Mouse (Mus musculus) neural tube, embryonic 14.5 days (tissue): Measurements from ENCODE around the gene Slc44a3. TPM values are rescaled to one million over a fixed set of nuclear protein-coding genes. Genes with fewer than 3 reads are reported as not detected.

ENCODE experiments used
- ATAC-seq: fragments of 200-750 bp; cut with Nextera tagmentation; 2 replicates; pipeline ENCODE4 v1.8.0; 2017; ENCODE audit warnings: low read depth, mild to moderate bottlenecking, moderate TSS enrichment, moderate library complexity
- H3K27ac ChIP-seq: fragments of 300-500 bp; sonication (generic); 2 replicates; pipeline ENCODE4 v1.5.1; 2014; ENCODE audit warnings: low read depth, mild to moderate bottlenecking, control low read depth, low read length, moderate library complexity, mixed read lengths
- H3K27me3 ChIP-seq: fragments of 300-500 bp; sonication (generic); 2 replicates; pipeline ENCODE4 v1.6.1; 2014; ENCODE audit warnings: low read length; ENCODE audit not compliant: control insufficient read depth, insufficient read depth
- H3K36me3 ChIP-seq: fragments of 300-500 bp; sonication (generic); 2 replicates; pipeline ENCODE4 v1.6.1; 2014; ENCODE audit warnings: low read length, mixed read lengths; ENCODE audit not compliant: control insufficient read depth, insufficient read depth
- H3K4me1 ChIP-seq: fragments of 300-500 bp; sonication (generic); 2 replicates; pipeline ENCODE4 v1.6.1; 2014; ENCODE audit warnings: low read length; ENCODE audit not compliant: control insufficient read depth, insufficient read depth
- H3K4me2 ChIP-seq: fragments of 300-500 bp; sonication (generic); 2 replicates; pipeline ENCODE4 v1.6.1; 2014; ENCODE audit warnings: mild to moderate bottlenecking, low read depth, low read length, control low read depth
- H3K4me3 ChIP-seq: fragments of 300-500 bp; sonication (generic); 2 replicates; pipeline ENCODE4 v1.5.1; 2014; ENCODE audit warnings: low read depth, low read length, control low read depth, mixed read lengths
- H3K9ac ChIP-seq: fragments of 300-500 bp; sonication (generic); replicated peaks from 2 replicates; pipeline ENCODE4 v1.6.1; 2014; ENCODE audit warnings: low read depth, mild to moderate bottlenecking, control low read depth, low read length, mixed read lengths
- H3K9me3 ChIP-seq: fragments of 300-500 bp; sonication (generic); 2 replicates; pipeline ENCODE4 v1.6.1; 2016; ENCODE audit warnings: low read length; ENCODE audit not compliant: control insufficient read depth
- WGBS: fragments of 180-500 bp; shearing (Covaris S2); extraction: QIAGEN DNeasy Blood & Tissue Kit; methylation state at CpG from one replicate; pipeline ENCODE4 v1.1.7; 2014; 5-methylcytosine and 5-hydroxymethylcytosine counted together
- polyA plus RNA-seq: library from polyadenylated mRNA; unstranded; fragments of >200 nt; fragmentation: Nextera tagmentation; extraction: Ambion mirVana; gene quantifications from 2 replicates; pipeline ENCODE4 v1.2.1, GENCODE M21; 2014

The Slc44a3 gene
- polyA plus RNA-seq, 1 experiment from 2014 or later: 1.5 TPM

DNA sequence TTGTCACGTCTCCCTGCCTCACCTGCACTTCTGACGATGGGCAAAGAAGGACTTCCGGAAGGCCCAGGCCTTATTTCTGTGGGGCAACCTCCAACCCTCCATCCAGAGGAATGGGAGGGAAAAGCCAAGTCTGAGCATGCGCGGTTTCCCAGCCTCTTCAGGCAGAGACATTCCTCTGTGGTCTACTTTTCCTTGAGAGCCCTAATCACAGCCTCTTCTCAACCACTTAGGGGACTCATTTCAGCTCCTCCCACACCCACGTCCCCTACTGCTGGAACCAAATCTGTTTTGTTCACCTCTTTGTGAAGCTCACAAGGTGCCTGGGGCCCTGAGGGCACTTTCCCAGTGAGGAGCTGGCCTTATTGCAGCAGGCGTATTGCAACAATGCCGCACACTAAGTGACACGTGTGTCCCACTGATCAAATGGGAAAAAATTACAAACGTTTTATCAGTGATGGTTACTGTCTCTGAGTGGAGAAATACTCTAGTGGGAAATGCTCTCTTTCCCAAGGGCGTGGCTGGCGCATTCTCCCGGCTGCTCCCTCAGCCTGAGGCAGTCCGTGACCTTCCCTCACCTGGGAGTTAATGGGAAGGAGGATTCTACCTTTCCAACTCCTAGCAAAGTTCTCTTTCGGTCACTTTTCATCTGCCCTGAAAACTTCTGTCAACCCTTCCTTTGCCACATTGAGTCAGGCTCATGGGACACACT lies 27.4 kb upstream of the Slc44a3 start:
- no peaks in the 10 kb centered on the region for H3K27me3 ChIP-seq
- H3K4me1 ChIP-seq: no peaks in the 10 kb centered on the region
- no peak overlapping the region for H3K9ac ChIP-seq
- H3K36me3 ChIP-seq: no peaks in the 10 kb centered on the region
- H3K9me3 ChIP-seq: no peaks in the 10 kb centered on the region
- H3K4me3 ChIP-seq: no peak overlapping the region
- H3K4me2 ChIP-seq: no peak overlapping the region
- H3K27ac ChIP-seq: no peak overlapping the region
- no peak for ATAC-seq
- WGBS: 75% methylated on average over 15 of the region's 15 CpGs

DNA sequence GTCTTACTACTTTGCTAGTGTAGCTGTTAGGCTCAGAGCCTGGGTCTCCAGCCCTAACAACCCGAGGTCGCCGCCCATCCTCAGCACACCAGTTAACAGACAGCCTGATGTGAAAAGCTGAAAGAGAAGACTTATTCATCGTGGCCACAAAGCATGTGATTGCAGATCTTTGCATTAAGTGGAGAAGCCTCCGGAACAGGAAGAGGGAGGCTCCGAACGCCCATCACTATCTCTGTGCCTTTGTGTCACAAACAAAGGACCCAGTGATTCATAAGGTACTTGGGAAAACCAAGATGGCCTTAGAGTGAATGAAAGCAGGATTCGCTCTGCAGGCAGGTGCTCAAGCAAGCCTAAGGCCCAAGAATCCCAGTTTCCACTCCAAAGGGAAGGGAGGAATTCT lies 26.7 kb upstream of the Slc44a3 start:
- H3K27ac ChIP-seq: no peak overlapping the region
- no peaks in the 10 kb centered on the region for H3K9me3 ChIP-seq
- no peak overlapping the region for H3K9ac ChIP-seq
- no peaks in the 10 kb centered on the region for H3K36me3 ChIP-seq
- 42% methylated on average over 8 of the region's 8 CpGs for WGBS
- H3K4me3 ChIP-seq: no peak overlapping the region
- H3K27me3 ChIP-seq: no peaks in the 10 kb centered on the region
- no peaks in the 10 kb centered on the region for H3K4me1 ChIP-seq
- no peak overlapping the region for H3K4me2 ChIP-seq
- ATAC-seq: no peak

DNA sequence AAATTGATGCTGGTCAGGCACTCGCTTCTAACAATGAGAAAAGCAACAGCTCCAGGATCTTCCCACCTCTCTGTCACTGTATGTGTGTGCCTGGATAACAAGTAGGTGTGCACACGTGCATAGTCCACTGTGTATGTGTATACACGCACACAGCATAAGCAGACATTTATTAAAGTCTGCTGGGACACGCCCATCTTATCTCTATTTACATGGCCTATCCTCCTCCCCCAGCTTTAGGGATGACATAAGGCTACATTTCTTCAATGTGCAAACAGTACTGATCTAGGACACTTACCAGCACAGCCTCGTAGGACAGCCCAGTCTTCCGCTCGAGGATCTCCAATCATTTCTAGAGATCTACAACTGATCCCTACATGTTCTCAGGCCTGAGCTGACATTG lies 24.1 kb upstream of the Slc44a3 start:
- H3K36me3 ChIP-seq: no peaks in the 10 kb centered on the region
- WGBS: 88% methylated on average over 7 of the region's 7 CpGs
- H3K4me1 ChIP-seq: no peaks in the 10 kb centered on the region

DNA sequence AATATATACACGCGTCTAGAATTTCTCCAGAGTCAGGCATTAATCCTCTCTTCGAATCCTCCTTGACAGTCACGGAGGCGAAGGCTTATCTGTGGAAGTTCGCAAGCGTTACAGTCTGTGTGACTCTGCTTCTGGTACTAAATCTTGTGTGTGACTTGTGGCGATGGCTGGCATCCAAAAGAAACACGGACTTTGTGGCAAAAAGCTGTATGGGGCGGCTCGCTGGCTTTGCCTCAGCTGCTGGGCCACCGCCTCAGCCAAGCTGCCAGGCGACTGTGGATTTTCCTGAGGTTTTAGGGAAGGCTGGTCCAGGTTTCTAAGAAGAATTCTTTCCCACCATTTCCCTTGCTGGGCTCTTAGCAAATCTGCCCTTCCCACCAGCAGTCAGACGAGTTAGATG lies 21.1 kb upstream of the Slc44a3 start:
- Histone ChIP-seq H3K36me3 (no peaks in the 10 kb centered on the region), H3K4me2 (no peak overlapping the region), H3K4me1 (no peaks in the 10 kb centered on the region), H3K27ac (no peak overlapping the region), H3K4me3 (no peak overlapping the region), H3K9ac (no peak overlapping the region), H3K27me3 (no peaks in the 10 kb centered on the region), H3K9me3 (no peaks in the 10 kb centered on the region)
- 57% methylated on average over 14 of the region's 14 CpGs for WGBS
- ATAC-seq: no peak

More for the DNA sequence above, 24.1 kb upstream of the Slc44a3 start:
- no peak overlapping the region for H3K9ac ChIP-seq
- H3K27me3 ChIP-seq: no peaks in the 10 kb centered on the region
- no peak overlapping the region for H3K4me3 ChIP-seq
- H3K9me3 ChIP-seq: no peaks in the 10 kb centered on the region
- no peak for ATAC-seq
- no peak overlapping the region for H3K4me2 ChIP-seq
- H3K27ac ChIP-seq: no peak overlapping the region

DNA sequence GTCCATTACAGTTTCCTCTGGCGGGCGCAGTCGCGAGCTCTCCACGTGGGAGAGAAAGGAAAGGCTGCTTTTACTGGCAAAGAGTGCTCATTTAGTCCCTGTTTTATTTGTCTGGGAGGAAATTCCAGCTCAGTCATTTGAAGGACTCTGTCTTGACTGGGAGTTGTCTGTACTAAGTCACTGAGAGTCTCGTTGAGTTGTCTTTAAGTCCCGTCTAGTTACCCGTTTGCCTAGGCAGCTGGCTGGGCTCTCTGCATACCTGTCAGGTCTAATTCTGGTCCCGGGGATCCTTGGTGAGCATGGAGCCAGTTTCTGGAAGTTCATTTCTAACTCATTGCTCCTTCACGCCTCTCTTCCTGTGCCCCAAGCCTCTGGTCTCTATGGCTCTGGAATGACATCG lies 20.5 kb upstream of the Slc44a3 start:
- H3K9me3 ChIP-seq: no peaks in the 10 kb centered on the region
- WGBS: 74% methylated on average over 11 of the region's 11 CpGs
- no peak overlapping the region for H3K9ac ChIP-seq
- H3K36me3 ChIP-seq: no peaks in the 10 kb centered on the region
- no peaks in the 10 kb centered on the region for H3K27me3 ChIP-seq
- H3K4me1 ChIP-seq: no peaks in the 10 kb centered on the region
- H3K4me3 ChIP-seq: no peak overlapping the region
- no peak overlapping the region for H3K27ac ChIP-seq
- H3K4me2 ChIP-seq: no peak overlapping the region
- ATAC-seq: no peak

DNA sequence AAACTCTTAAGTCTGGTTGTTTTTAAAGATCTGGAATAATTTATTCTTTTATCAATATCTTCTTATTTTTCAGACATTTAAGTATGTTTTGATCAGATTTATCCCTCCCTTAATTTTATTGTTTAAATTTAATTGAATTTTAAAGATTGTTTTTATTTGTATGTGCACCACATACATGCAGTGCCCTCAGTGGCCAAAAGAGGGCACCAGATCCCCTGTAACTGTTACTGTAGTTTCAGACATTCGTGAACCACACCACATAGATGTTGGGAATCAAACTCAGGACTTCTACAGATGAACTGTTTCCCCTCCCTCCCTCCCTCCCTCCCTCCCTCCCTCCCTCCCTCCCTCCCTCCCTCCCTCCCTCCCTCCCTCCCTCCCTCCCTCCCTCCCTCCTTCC lies 18.2 kb upstream of the Slc44a3 start:
- 0% methylated on average over 1 of the region's 1 CpGs for WGBS
- ATAC-seq: no peak
- no peaks in the 10 kb centered on the region for H3K27me3 ChIP-seq
- no peaks in the 10 kb centered on the region for H3K9me3 ChIP-seq
- no peak overlapping the region for H3K4me2 ChIP-seq
- no peaks in the 10 kb centered on the region for H3K36me3 ChIP-seq
- no peak overlapping the region for H3K9ac ChIP-seq
- H3K4me1 ChIP-seq: no peaks in the 10 kb centered on the region
- no peak overlapping the region for H3K4me3 ChIP-seq
- H3K27ac ChIP-seq: no peak overlapping the region

DNA sequence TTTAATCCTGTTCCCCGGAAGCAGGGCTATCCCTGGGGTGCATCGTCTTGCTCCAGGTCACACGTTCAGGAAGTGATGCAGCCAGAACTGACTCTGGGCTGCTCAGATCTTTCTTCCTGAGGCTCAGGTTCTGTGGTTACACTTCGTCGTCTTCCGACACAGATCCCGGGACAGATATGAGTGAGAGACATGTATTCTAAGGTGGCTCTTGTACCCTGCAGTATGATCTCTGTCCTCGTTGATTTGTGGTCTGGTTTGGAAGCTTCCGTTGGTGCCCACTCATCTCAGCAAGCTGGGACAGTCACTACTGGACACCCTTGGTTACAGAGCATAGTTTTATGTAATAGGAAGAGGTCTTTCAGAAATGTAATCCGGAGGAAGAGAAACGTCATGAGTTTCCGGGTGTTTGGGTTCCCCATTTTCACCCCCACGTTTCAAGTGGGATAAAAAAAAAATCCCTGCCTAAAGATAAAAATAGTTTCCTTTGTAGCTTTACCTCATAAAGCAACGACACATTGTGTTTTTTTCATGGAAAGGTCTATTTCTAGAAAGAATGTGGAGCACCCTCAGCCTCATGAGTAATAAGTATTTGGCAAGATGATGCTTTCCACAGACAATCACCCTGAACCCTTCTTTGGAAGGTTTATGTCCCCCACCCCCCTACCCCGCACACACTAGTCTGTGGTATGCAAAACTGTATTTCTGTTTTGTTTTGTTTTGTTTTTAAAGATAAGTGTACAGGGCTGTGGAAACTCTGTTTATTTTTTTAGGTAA lies 15.8 kb upstream of the Slc44a3 start:
- no peak overlapping the region for H3K27ac ChIP-seq
- H3K36me3 ChIP-seq: no peaks in the 10 kb centered on the region
- ATAC-seq: no peak
- H3K9ac ChIP-seq: no peak overlapping the region
- no peak overlapping the region for H3K4me2 ChIP-seq
- no peaks in the 10 kb centered on the region for H3K9me3 ChIP-seq
- H3K4me1 ChIP-seq: no peaks in the 10 kb centered on the region
- WGBS: 73% methylated on average over 15 of the region's 15 CpGs
- no peaks in the 10 kb centered on the region for H3K27me3 ChIP-seq
- H3K4me3 ChIP-seq: no peak overlapping the region

DNA sequence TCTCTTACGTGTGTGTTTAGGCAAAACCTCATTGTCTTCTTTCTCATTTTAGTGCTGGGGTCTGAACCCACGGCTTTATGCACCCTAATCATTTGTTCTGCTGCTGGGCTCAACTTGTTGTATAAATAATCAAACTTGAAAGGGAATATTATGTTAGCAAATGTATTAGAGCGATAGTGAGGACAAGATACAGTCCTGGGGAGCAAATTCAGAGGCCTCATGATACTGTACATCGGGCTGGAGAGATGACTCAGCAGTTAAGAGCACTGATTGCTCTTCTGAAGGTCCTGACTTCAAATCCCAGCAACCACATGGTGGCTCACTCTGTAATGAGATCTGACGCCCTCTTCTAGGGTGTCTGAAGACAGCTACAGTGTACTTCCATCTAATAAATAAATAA lies 8.4 kb upstream of the Slc44a3 start:
- WGBS: 59% methylated on average over 5 of the region's 5 CpGs
- no peaks in the 10 kb centered on the region for H3K36me3 ChIP-seq
- H3K27ac ChIP-seq: no peak overlapping the region

DNA sequence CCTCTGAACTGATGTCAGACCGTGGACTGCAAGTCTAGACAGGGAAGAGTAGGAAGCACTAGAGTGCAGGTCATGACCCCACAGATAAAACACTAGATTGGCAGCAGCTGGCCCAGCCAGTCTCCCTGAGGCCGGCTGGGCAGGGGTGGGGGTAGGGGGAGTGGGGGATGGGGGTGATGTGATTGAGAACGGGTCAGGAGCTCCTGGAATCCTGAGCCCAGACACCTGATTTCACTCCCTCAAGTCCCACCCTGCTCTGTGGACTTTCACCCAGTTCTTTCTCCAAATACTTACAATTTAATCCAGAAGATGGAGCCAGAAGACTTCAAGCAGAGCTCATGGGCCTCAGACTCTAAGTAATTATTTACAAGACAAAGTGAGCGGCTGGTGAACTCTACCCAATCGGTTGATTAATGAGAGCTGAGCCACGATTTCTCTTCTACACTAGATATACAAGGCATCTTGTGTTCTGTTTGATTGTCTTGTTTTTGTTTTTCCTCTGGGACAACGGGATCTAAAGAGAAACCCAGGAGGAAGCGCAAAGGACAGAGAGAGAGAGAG lies 7.7 kb upstream of the Slc44a3 start:
- WGBS: 5% methylated on average over 8 of the region's 8 CpGs
- H3K9ac ChIP-seq: no peak overlapping the region
- H3K36me3 ChIP-seq: no peaks in the 10 kb centered on the region
- H3K9me3 ChIP-seq: no peaks in the 10 kb centered on the region
- no peak overlapping the region for H3K27ac ChIP-seq
- no peaks in the 10 kb centered on the region for H3K27me3 ChIP-seq
- no peak overlapping the region for H3K4me3 ChIP-seq
- no peak overlapping the region for H3K4me2 ChIP-seq
- ATAC-seq: peak; percentile 58; the same call in 1 of the 2 replicates
- H3K4me1 ChIP-seq: no peaks in the 10 kb centered on the region

More for the DNA sequence above, 8.4 kb upstream of the Slc44a3 start:
- no peaks in the 10 kb centered on the region for H3K27me3 ChIP-seq
- no peaks in the 10 kb centered on the region for H3K9me3 ChIP-seq
- no peak for ATAC-seq
- no peak overlapping the region for H3K9ac ChIP-seq
- H3K4me3 ChIP-seq: no peak overlapping the region
- no peak overlapping the region for H3K4me2 ChIP-seq
- no peaks in the 10 kb centered on the region for H3K4me1 ChIP-seq
